Mouse (Mus musculus): Measurements from ENCODE around the gene Apom.

DNA sequence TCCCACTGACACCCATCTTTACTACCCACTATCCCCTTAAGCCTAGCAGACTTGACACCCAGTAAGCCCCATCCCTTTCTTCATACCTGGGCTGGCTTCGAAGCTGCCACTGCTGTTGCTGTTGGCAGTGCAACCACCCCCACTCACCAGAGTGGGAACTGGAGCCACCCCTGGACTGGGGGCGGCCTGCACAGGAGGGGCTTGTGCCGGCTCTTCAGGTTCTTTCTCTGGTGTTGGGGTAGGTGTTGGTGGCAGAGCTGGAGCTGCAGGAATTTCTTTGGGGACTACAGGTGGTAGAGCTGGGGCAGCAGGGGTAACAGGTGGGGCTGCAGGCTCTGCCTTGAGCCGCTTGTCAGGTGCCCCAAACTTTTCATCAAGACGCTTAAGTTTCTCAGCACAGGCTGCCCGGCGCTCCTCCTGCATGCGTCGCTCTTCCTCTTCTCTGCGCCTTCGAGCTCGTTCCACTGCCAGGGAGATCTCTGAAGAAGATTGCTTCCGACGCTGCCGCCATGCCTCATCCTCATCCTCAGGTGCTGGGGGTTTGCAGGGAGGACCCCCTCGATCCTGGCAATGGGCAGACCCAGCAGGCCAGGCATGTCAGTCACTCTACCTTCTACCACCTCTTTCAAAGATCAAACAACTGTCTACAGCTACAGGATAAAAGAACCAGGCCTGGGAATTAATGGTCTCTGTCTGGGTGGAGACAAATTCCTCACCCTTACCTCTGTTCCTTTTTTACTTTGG is 27.2 kb upstream of the Apom start:
- TF ChIP-seq SMC3 (IDR thresholded peaks at IDR 0.05; ENCODE audit: low read depth, low read length) (no peak), MAFK (IDR thresholded peaks at IDR 0.05; ENCODE audit: borderline replicate concordance, low read depth, low read length) (no peak), EP300 (IDR thresholded peaks at IDR 0.05; ENCODE audit: low read depth in 1 of 2, low read length in 2 of 2) (no peak)
